Mouse (Mus musculus) small intestine, adult 2 months (tissue): Measurements from ENCODE around the gene Casp7. TPM values are rescaled to one million over a fixed set of nuclear protein-coding genes. Genes with fewer than 3 reads are reported as not detected.

ENCODE experiments used
- H3K27ac ChIP-seq: fragments of 200-500 bp; 2 replicates; pipeline ENCODE4 v1.5.1; 2012; ENCODE audit warnings: low read depth, low read length, control low read depth, inconsistent platforms; ENCODE audit not compliant: insufficient read depth
- H3K27me3 ChIP-seq: fragments of 200-500 bp; 2 replicates; pipeline ENCODE4 v1.6.1; 2012; ENCODE audit warnings: mild to moderate bottlenecking, moderate library complexity, low read length, inconsistent platforms; ENCODE audit not compliant: control insufficient read depth, insufficient read depth
- H3K36me3 ChIP-seq: fragments of 200-500 bp; 2 replicates; pipeline ENCODE4 v1.6.1; 2012; ENCODE audit warnings: mild to moderate bottlenecking, low read length, control low read depth, inconsistent platforms; ENCODE audit not compliant: control insufficient read depth, insufficient read depth
- H3K4me1 ChIP-seq: fragments of 200-500 bp; 2 replicates; pipeline ENCODE4 v1.6.1; 2012; ENCODE audit warnings: low read length, inconsistent platforms, mixed read lengths; ENCODE audit not compliant: control insufficient read depth, insufficient read depth, insufficient read length
- H3K4me3 ChIP-seq: fragments of 200-500 bp; 2 replicates; pipeline ENCODE4 v1.5.1; 2012; ENCODE audit warnings: low read depth, mild to moderate bottlenecking, control low read depth, inconsistent platforms, low read length, moderate library complexity
- CTCF ChIP-seq: fragments of 200-500 bp; IDR thresholded peaks from 2 replicates; pipeline ENCODE4 v1.5.1; 2012; ENCODE audit warnings: low read depth, mild to moderate bottlenecking, control low read depth, inconsistent platforms, low read length, moderate library complexity, mixed read lengths; ENCODE audit not compliant: insufficient replicate concordance, insufficient read length; ENCODE audit errors: extremely low read depth
- POLR2A ChIP-seq: fragments of 200-500 bp; IDR thresholded peaks from 2 replicates; pipeline ENCODE4 v1.6.1; 2012; ENCODE audit warnings: low read depth, mild to moderate bottlenecking, control low read depth, inconsistent platforms, low read length, moderate library complexity
- WGBS: fragments of 180-500 bp; shearing (Covaris S2); methylation state at CpG from one replicate; pipeline ENCODE4 v1.1.7; 2018; 5-methylcytosine and 5-hydroxymethylcytosine counted together
- polyA plus RNA-seq: library from polyadenylated mRNA; depleted of rRNA; stranded (reverse); fragments of >200 nt; gene quantifications from 2 replicates; pipeline ENCODE4 v1.2.3, GENCODE M21; 2012

The Casp7 gene
- polyA plus RNA-seq, 1 experiment, result 112 TPM

DNA sequence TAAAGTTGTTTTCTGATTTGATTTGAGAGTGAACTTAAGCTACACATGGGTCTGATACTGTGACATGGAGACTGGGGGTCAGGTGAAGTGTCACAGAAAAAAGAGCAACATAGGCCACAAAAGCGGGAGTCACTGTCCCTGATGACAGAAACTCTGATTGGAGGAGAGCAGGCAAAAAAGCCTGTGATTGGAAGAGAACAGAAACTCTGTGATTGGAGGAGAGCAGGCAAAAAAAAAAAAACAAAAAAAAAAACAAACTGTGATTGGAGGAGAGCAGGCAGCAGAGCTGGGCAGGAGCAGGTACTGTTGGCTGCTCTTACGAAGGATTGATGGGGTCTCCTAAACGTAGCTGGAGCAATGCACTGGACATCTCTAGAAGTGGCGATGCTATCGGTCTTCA is 11.4 kb upstream of the Casp7 start:
- 94% methylated on average over 5 of the region's 5 CpGs for WGBS
- no peaks in the 10 kb centered on the region for H3K36me3 ChIP-seq
- peaks cover 8% of the 10 kb centered on the region; the same call in 1 of the 2 replicates for H3K4me1 ChIP-seq
- H3K27me3 ChIP-seq, result no peaks in the 10 kb centered on the region
- TF ChIP-seq POLR2A, result no peak
- no peak for TF ChIP-seq CTCF
- no peak overlapping the region for H3K27ac ChIP-seq
- H3K4me3 ChIP-seq, result no peak overlapping the region

GRCm38 (mm10) chr19:56386095-56386494 is 10.8 kb upstream of the Casp7 start:
- Histone ChIP-seq H3K4me1 (peaks cover 11% of the 10 kb centered on the region; the same call in 1 of the 2 replicates), H3K27me3 (no peaks in the 10 kb centered on the region), H3K36me3 (no peaks in the 10 kb centered on the region), H3K27ac (no peak overlapping the region), H3K4me3 (no peak overlapping the region)
- TF ChIP-seq CTCF (no peak), POLR2A (no peak)
- whole genome bisulfite sequencing, result 95% methylated on average over 10 of the region's 10 CpGs

- Histone ChIP-seq H3K4me3 (no peak overlapping the region), H3K36me3 (no peaks in the 10 kb centered on the region), H3K27ac (no peak overlapping the region), H3K27me3 (no peaks in the 10 kb centered on the region), H3K4me1 (peaks cover 21% of the 10 kb centered on the region; the same call in 1 of the 2 replicates)
- WGBS, result 75% methylated on average over 4 of the region's 4 CpGs
- TF ChIP-seq POLR2A, result no peak
- TF ChIP-seq CTCF, result no peak
Measured at GRCm38 (mm10) chr19:56387726-56388302, 9.1 kb upstream of the Casp7 start.

DNA sequence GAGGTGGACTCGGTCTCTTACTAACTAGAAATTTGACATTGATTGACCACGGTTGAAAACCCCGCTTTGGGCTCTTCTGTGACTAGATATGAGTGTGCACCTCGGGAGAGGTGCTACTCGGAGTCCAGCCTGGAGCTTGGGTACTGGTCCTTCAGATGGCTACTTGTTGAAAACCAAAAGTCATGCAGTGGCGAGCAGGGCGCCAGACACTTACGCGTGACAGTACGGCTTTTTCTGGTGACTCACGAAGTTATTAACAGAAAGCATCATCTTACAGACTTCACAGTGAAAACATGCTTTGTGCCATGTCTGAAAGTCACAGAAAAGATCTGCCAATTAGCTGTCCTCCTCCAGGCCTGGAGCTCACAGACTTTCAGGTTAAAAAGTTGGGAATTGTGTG is 7.8 kb upstream of the Casp7 start:
- Histone ChIP-seq H3K4me3 (no peak overlapping the region), H3K36me3 (no peaks in the 10 kb centered on the region), H3K4me1 (peaks cover 21% of the 10 kb centered on the region; the same call in 1 of the 2 replicates), H3K27me3 (no peaks in the 10 kb centered on the region), H3K27ac (no peak overlapping the region)
- TF ChIP-seq CTCF, result no peak
- TF ChIP-seq POLR2A, result no peak
- WGBS, result 93% methylated on average over 11 of the region's 11 CpGs

DNA sequence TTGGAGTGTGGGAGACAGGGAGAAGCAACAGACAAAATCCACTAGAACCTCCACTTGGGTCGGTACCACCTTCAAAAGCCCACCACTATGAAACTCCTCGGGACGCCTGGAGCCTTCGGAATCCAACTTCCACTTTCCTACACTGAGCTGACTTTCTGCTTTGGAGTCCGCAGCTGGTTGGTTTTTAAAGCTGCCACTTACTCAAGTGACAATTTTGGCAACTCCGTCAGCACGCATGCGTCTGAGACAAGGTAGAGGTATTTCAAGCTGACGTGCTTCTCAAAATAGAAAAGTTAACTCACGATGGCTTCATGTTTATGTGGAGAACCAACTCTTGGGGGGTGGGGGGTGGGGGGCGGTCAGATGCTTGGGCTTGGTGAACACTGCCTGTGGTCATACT is 7.0 kb upstream of the Casp7 start, which contains the start of gene Nrap:
TSS of gene Nrap (minus strand) at position 159 of the 400 bp plus-strand sequence.
- no peak for TF ChIP-seq POLR2A
- TF ChIP-seq CTCF, result no peak
- H3K27me3 ChIP-seq, result no peaks in the 10 kb centered on the region

GRCm38 (mm10) chr19:56391307-56392046 is 5.5 kb upstream of the Casp7 start:
- H3K4me3 ChIP-seq, result no peak overlapping the region
- H3K27ac ChIP-seq, result peak overlapping the region; percentile 94
- 29% methylated on average over 6 of the region's 6 CpGs for WGBS
- H3K36me3 ChIP-seq, result no peaks in the 10 kb centered on the region
- peaks cover 26% of the 10 kb centered on the region; the same call in 1 of the 2 replicates for H3K4me1 ChIP-seq
- H3K27me3 ChIP-seq, result no peaks in the 10 kb centered on the region
- TF ChIP-seq CTCF (no peak), POLR2A (peak; percentile 58; the same call in 1 of the 2 replicates)

More for the DNA sequence above, 7.0 kb upstream of the Casp7 start, which contains the start of gene Nrap:
- 91% methylated on average over 11 of the region's 11 CpGs for WGBS
- no peaks in the 10 kb centered on the region for H3K36me3 ChIP-seq
- H3K27ac ChIP-seq, result peak within 1 kb of the TSS; percentile 53
- H3K4me1 ChIP-seq, result peaks cover 21% of the 10 kb centered on the region; the same call in 1 of the 2 replicates
- H3K4me3 ChIP-seq, result no peak within 1 kb of the TSS

DNA sequence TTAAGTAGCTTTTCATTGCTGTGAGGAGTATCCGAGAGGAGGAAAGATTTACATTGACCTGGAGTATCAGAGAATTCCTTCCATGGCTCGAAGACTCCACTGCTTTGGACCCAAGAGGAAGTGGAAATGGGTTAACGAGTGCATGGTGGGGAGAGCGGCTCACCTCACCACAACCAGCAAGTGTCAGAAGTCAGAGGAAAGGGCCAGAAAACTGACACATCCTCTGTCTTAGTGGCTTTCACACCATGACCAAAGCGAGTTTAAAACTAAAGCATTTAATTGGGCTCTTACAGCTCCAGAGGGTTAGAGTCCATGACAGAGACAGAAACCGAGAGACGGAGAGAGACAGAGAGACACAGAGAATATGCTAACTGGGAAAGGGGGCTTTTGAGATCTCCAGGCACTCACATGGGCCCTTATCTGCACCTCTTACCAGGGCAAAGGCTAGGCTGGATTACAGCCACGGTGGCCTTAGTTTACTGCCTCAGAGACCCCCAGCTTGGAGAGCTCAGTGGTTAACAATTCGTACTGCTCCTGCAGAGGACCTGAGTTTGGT is 3.5 kb upstream of the Casp7 start:
- Histone ChIP-seq H3K4me1 (peaks cover 31% of the 10 kb centered on the region; the same call in 1 of the 2 replicates), H3K36me3 (no peaks in the 10 kb centered on the region), H3K27me3 (no peaks in the 10 kb centered on the region), H3K4me3 (no peak overlapping the region), H3K27ac (no peak overlapping the region)
- WGBS, result 82% methylated on average over 9 of the region's 9 CpGs
- TF ChIP-seq POLR2A, result no peak
